Mouse (Mus musculus) ES-E14 (cell line): ENCODE measurements around the gene Slc9a9. TPM values are rescaled to one million over a fixed set of nuclear protein-coding genes. Genes with fewer than 3 reads are reported as not detected.

Source experiments
- DNase-seq: peaks from one replicate; pipeline ENCODE4 v3.0.0-alpha.2; 2013; ENCODE audit warnings: low read depth, low spot score
- H3K27ac ChIP-seq: 2 replicates; pipeline ENCODE4 v1.5.1; 2012; ENCODE audit warnings: low read depth, mild to moderate bottlenecking, low read length, moderate library complexity, mixed read lengths; ENCODE audit not compliant: poor library complexity, insufficient read depth, severe bottlenecking
- H3K36me3 ChIP-seq: 2 replicates; pipeline ENCODE4 v1.6.1; 2012; ENCODE audit warnings: mild to moderate bottlenecking, low read length, moderate library complexity, mixed read lengths; ENCODE audit not compliant: control insufficient read depth, poor library complexity, insufficient read depth, severe bottlenecking
- H3K4me1 ChIP-seq, 2 experiments: fragments of 150-350 bp in 1 of 2; sonication (generic) in 1 of 2; 2 replicates each; pipeline ENCODE4 v1.6.1; 2012; ENCODE audit warnings: low read length in 2 of 2, mild to moderate bottlenecking in 1 of 2, mixed read lengths in 1 of 2; ENCODE audit not compliant: control insufficient read depth in 2 of 2, insufficient read depth in 2 of 2, poor library complexity in 1 of 2
- H3K4me3 ChIP-seq, 2 experiments: fragments of 150-350 bp in 1 of 2; sonication (generic) in 1 of 2; 2 replicates each; pipeline ENCODE4 v1.5.1; 2012; ENCODE audit warnings: low read length in 2 of 2, low read depth in 1 of 2, mild to moderate bottlenecking in 1 of 2, mixed read lengths in 1 of 2; ENCODE audit not compliant: insufficient read depth in 1 of 2, poor library complexity in 1 of 2, severe bottlenecking in 1 of 2
- H3K9ac ChIP-seq: 2 replicates; pipeline ENCODE4 v1.6.1; 2012; ENCODE audit warnings: low read depth, mild to moderate bottlenecking, low read length, mixed read lengths; ENCODE audit not compliant: poor library complexity, insufficient read depth, severe bottlenecking
- H3K9me3 ChIP-seq: fragments of 150-350 bp; sonication (generic); 2 replicates; pipeline ENCODE4 v1.6.1; 2012; ENCODE audit warnings: low read depth, mild to moderate bottlenecking, low read length; ENCODE audit not compliant: control insufficient read depth, insufficient read depth
- CHD2 ChIP-seq: IDR thresholded peaks from 2 replicates; pipeline ENCODE4 v1.6.1; 2014; ENCODE audit warnings: mild to moderate bottlenecking, low read depth, low read length, inconsistent platforms
- HCFC1 ChIP-seq: IDR thresholded peaks from 2 replicates; pipeline ENCODE4 v1.6.1; 2012; ENCODE audit warnings: low read length, inconsistent platforms, borderline replicate concordance; ENCODE audit not compliant: insufficient read depth
- MAFK ChIP-seq: IDR thresholded peaks from 2 replicates; pipeline ENCODE4 v1.6.1; 2014; ENCODE audit warnings: mild to moderate bottlenecking, low read depth, low read length, inconsistent platforms; ENCODE audit not compliant: insufficient read depth
- ZC3H11A ChIP-seq: IDR thresholded peaks from 2 replicates; pipeline ENCODE4 v1.6.1; 2012; ENCODE audit warnings: low read depth, mild to moderate bottlenecking, inconsistent platforms, low read length, borderline replicate concordance
- ZNF384 ChIP-seq: IDR thresholded peaks from 2 replicates; pipeline ENCODE4 v1.6.1; 2012; ENCODE audit warnings: low read depth, low read length, inconsistent platforms
- in situ Hi-C, 2 experiments: fragments of 600-800 bp; cut with MboI; formaldehyde crosslinking; loops; one replicate each; pipeline ENCODE4 v1.15.1; 2025; ENCODE audit warnings: low sequenced_read_pairs in 2 of 2, inconsistent platforms in 1 of 2; ENCODE audit not compliant: unreplicated experiment in 2 of 2
- total RNA-seq: library from RNA; depleted of rRNA; stranded (reverse); fragments of 300-350 nt; gene quantifications from 2 replicates; pipeline ENCODE4 v1.2.3, GENCODE M21; 2012

Slc9a9 gene
- total RNA-seq, 1 experiment: 0.13 TPM

DNA sequence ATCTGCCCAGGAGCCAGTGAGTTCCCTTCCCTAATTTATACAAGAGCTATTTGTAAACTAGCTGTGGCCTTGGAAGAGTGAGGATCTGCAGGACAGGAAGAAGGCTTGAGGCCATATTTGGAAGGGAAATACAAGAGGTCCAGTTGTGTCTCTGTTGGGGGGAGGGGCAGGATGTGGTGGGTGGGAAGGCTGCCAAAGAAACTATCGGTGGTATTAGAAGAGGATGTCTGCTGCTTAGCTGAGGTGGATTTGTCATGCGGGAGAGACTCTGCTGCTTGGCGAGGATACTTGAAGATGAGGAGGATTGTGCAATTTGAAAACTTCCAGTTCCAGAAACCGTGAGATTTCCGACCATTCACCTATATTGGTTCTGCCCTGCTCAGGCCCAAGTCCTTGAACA, 524.4 kb downstream of the Slc9a9 start:
- H3K36me3 ChIP-seq: no peaks in the 10 kb centered on the region
- TF ChIP-seq MAFK: no peak
- TF ChIP-seq ZNF384: no peak
- no peak for TF ChIP-seq CHD2
- no peak for TF ChIP-seq HCFC1
- TF ChIP-seq ZC3H11A: no peak
- in situ Hi-C loops: no loop called here
- H3K4me3 ChIP-seq: no peak overlapping the region
- H3K4me1 ChIP-seq: peaks cover 0 to 1% of the 10 kb centered on the region in 2 experiments; a peak in 2 of 4 replicates
- H3K9me3 ChIP-seq: no peaks in the 10 kb centered on the region
- no peak overlapping the region for H3K27ac ChIP-seq
- DNase-seq: no peak
- no peak overlapping the region for H3K9ac ChIP-seq

GRCm38 (mm10) chr9:95207661-95208060, 538.0 kb downstream of the Slc9a9 start:
- no peak overlapping the region for H3K4me3 ChIP-seq
- no peaks in the 10 kb centered on the region for H3K36me3 ChIP-seq
- H3K9ac ChIP-seq: no peak overlapping the region
- in situ Hi-C loops: no loop called here
- no peaks in the 10 kb centered on the region for H3K9me3 ChIP-seq
- H3K27ac ChIP-seq: no peak overlapping the region
- TF ChIP-seq ZC3H11A: no peak
- no peak for TF ChIP-seq MAFK
- no peak for TF ChIP-seq HCFC1
- TF ChIP-seq ZNF384: no peak
- no peak for TF ChIP-seq CHD2
- no peaks in the 10 kb centered on the region for H3K4me1 ChIP-seq
- DNase-seq: no peak

GRCm38 (mm10) chr9:95208681-95209080, 539.0 kb downstream of the Slc9a9 start:
- no peak overlapping the region for H3K27ac ChIP-seq
- H3K9me3 ChIP-seq: no peaks in the 10 kb centered on the region
- H3K36me3 ChIP-seq: no peaks in the 10 kb centered on the region
- H3K4me3 ChIP-seq: no peak overlapping the region
- no peaks in the 10 kb centered on the region for H3K4me1 ChIP-seq
- DNase-seq: no peak
- no peak for TF ChIP-seq ZNF384
- no peak for TF ChIP-seq MAFK
- no peak for TF ChIP-seq CHD2
- no peak for TF ChIP-seq HCFC1
- no peak for TF ChIP-seq ZC3H11A
- no peak overlapping the region for H3K9ac ChIP-seq
- in situ Hi-C loops: no loop called here

DNA sequence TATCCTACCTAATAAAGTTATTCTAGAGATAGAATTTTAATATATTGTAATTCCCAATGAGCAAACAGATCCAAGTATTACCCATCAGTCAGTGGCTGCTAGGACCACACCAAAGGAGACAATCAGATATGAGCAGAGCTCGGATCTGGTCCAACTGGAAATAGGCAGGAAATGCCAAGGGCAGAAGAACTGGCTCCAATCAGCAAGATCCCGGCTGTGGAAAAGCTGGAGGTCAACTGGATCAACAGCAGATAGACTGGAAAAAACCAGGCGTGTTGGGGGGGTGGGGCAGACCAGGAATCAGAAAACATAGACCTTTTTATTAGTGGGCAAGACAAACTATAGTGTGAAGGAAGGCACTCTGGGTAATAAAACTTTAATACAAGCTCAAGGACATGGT, 550.3 kb downstream of the Slc9a9 start:
- no peaks in the 10 kb centered on the region for H3K4me1 ChIP-seq

GRCm38 (mm10) chr9:95221310-95221709, 551.6 kb downstream of the Slc9a9 start:
- no peak for TF ChIP-seq MAFK
- no peak for TF ChIP-seq CHD2
- no peak for TF ChIP-seq ZNF384
- no peak for TF ChIP-seq ZC3H11A
- no peak for TF ChIP-seq HCFC1
- in situ Hi-C loops: no loop called here
- Histone ChIP-seq H3K9ac (no peak overlapping the region), H3K27ac (no peak overlapping the region), H3K9me3 (no peaks in the 10 kb centered on the region), H3K36me3 (no peaks in the 10 kb centered on the region), H3K4me3 (no peak overlapping the region), H3K4me1 (no peaks in the 10 kb centered on the region)
- DNase-seq: no peak

More for the DNA sequence above, 550.3 kb downstream of the Slc9a9 start:
- in situ Hi-C loops: no loop called here
- no peak overlapping the region for H3K9ac ChIP-seq
- TF ChIP-seq MAFK: no peak
- no peak for TF ChIP-seq ZC3H11A
- no peak for DNase-seq
- H3K9me3 ChIP-seq: no peaks in the 10 kb centered on the region
- no peak overlapping the region for H3K27ac ChIP-seq
- H3K4me3 ChIP-seq: no peak overlapping the region
- no peaks in the 10 kb centered on the region for H3K36me3 ChIP-seq
